Mouse (Mus musculus): ENCODE data around the gene Plk5.

The Plk5 gene

DNA sequence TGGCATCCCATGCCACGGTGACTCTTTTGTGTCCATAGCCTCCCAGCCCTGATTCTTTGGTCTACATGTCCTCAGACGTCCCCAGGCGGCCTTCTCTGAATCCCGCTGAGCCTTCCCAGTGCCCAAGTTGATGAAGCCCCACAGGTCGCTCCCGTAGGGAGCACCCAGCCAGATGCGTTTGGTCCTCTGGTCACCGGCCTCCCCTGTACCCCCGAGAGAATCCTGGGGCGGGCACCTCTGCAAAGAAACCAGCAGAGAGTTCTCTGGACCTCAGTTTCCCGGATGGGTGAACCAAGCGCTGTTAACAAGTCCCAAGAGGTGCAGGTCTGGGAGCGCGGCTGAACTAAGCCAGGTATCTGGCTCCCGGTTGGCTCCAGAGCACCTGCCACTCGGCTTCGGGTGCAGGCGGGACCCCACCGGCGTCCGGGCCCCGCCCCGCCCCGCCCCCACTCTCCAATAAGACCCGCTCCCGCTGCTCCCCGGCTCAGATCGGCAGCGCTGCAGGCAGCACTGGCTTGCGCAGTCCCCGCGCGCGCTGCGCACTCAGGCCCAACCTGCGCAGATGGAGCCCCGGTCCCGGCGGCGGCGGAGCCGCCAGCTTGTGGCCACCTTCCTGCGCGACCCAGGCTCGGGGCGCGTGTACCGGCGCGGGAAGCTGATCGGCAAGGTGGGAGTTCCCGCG, at the start of gene Plk5:
Gene Plk5, plus strand, starts transcription at position 459 of the 682 bp plus-strand sequence.
- DNase-seq (ENCODE audit: low read depth, low spot score), result no peak

DNA sequence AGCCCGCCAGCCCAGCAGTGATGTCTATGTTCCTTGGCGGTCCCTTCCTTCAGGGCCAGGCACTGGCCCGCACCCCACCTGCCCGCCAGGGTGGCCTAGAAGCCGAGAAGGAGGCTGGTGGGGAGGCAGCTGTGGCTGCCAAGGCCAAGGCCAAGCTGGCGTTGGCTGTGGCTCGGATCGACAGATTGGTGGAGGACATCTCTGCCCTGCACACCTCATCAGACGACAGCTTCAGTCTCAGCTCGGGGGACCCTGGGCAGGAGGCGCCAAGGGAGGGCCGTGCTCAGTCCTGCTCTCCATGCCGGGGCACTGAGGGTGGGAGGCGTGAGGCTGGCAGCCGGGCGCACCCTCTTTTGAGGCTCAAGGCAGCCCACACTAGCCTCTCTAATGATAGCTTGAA, 44.7 kb upstream of the Plk5 start:
- DNase-seq (ENCODE audit: low read depth, low spot score), result no peak

DNA sequence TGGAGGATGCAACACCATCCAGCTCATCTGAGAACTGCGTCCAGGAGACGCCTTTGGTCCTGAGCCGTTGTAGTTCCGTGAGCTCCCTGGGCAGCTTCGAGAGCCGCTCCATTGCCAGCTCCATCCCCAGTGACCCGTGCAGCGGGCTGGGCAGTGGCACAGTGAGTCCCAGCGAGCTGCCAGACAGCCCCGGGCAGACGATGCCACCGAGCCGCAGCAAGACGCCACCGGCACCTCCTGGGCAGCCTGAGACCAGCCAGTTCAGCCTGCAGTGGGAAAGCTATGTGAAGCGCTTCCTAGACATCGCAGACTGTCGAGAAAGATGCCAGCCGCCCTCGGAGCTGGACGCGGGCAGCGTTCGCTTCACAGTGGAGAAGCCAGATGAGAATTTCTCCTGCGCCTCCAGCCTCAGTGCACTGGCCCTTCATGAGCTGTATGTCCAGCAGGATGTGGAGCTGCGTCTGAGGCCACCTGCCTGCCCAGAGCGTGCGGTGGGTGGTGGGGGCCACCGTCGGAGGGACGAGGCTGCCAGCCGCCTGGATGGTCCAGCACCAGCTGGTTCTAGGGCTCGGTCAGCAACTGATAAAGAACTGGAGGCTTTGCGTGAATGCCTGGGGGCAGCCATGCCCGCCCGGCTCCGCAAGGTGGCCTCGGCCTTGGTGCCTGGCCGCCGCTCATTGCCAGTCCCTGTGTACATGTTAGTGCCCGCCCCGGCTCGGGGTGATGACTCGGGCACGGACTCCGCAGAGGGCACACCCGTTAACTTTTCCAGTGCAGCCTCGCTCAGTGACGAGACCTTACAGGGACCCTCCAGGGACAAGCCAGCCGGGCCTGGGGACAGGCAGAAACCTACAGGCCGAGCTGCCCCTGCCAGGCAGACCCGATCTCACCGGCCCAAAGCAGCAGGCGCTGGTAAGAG, 43.4 kb upstream of the Plk5 start:
- DNase-seq (ENCODE audit: low read depth, low spot score), result no peak

DNA sequence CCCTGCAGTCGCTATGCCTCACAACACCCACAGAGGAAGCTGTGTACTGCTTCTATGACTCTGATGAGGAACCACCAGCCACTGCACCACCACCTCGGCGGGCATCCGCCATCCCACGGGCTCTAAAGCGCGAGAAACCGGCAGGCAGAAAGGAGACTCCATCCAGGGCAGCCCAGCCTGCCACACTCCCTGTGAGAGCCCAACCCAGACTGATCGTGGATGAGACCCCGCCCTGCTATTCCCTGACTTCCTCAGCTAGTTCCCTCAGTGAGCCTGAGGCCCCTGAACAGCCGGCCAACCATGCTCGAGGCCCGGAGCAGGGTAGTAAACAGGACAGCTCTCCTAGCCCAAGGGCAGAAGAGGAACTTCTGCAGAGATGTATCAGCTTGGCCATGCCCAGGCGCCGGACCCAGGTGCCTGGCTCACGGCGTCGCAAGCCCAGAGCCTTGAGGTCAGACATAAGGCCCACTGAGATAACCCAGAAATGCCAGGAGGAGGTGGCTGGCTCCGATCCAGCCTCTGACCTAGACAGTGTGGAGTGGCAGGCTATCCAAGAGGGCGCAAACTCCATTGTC, 42.5 kb upstream of the Plk5 start:
- no peak for DNase-seq (ENCODE audit: low read depth, low spot score)

GRCm38 (mm10) chr10:80314494-80315001, 41.7 kb upstream of the Plk5 start:
- DNase-seq (ENCODE audit: low read depth, low spot score), result no peak

DNA sequence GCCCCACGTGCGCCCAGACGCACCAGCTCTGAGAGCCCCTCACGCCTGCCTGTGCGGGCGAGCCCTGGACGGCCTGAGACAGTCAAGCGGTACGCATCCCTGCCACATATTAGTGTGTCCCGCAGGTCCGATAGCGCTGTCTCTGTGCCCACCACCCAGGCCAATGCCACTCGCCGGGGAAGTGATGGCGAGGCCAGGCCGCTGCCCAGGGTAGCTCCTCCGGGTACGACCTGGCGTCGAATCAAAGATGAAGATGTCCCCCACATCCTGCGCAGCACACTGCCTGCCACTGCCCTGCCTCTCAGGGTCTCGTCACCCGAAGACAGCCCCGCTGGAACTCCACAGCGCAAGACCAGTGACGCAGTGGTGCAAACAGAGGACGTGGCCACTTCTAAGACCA, 40.9 kb upstream of the Plk5 start:
- DNase-seq (ENCODE audit: low read depth, low spot score), result no peak

- no peak for DNase-seq (ENCODE audit: low read depth, low spot score)
Measured at GRCm38 (mm10) chr10:80316359-80316781, 39.9 kb upstream of the Plk5 start.

- no peak for DNase-seq (ENCODE audit: low read depth, low spot score)
Measured at GRCm38 (mm10) chr10:80317011-80317410, 39.2 kb upstream of the Plk5 start.

GRCm38 (mm10) chr10:80320340-80320760, 35.9 kb upstream of the Plk5 start, which contains the start of gene 2310011J03Rik:
Gene 2310011J03Rik (minus strand): TSS chr10:80320537.
- peak; percentile 88 for DNase-seq (ENCODE audit: low read depth, low spot score)

DNA sequence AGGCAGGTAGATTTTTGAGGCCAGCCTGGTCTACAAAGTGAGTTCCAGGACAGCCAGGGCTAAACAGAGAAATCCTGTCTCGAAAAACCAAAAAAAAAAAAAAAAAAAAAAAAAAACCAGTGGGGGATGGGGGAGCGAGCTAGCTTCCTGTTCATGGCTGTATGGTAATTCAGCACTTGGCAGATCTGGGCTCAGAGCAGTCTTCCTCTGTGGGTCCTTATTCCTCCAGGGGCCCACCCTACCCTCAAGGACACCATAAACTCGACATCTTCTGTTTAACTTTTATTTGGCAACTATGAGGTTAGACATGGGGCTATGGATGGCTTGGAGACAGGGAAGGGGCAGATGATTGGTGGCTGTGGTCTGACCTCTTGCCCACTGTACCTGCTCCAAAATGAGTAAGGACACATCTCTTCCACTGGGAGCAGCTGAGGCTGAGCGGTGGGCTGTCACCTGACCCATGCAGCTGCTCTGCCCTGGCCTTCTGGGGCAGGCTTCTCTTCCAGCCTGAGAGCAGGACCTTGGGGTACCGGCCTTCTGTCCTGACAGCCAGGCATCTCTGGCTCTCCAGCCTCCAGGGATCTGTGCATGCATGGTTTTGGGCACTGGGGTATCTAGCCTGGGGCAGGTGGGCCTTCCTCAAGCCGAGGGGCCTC, 35.1 kb upstream of the Plk5 start:
- no peak for DNase-seq (ENCODE audit: low read depth, low spot score)

- no peak for DNase-seq (ENCODE audit: low read depth, low spot score)
Measured at GRCm38 (mm10) chr10:80321670-80322581, 34.3 kb upstream of the Plk5 start.

DNA sequence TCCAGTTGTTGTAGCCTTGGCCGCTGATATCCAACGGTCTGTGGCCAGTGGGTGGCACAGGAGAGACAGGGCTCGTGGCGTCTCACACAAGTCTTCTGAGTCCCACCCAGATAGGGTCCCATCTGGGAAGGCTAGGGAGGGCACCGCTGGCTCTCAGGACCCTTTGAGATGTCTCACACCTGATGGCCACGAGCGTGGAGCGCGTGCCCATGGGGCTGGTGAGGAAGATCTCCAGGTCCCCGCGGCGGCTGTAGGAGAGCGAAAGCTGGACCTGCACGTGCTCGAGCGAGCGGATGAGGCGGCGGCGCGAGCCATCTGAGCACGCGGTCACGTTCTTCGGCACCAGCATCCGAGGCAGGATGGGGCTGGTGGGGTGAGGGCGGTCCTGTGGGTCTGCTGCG, 33.4 kb upstream of the Plk5 start:
- no peak for DNase-seq (ENCODE audit: low read depth, low spot score)

GRCm38 (mm10) chr10:80323261-80324119, 32.8 kb upstream of the Plk5 start:
- DNase-seq (ENCODE audit: low read depth, low spot score), result peak; percentile 50

- no peak for DNase-seq (ENCODE audit: low read depth, low spot score)
Measured at GRCm38 (mm10) chr10:80324120-80325037, 31.9 kb upstream of the Plk5 start.

GRCm38 (mm10) chr10:80325045-80325444, 31.2 kb upstream of the Plk5 start:
- no peak for DNase-seq (ENCODE audit: low read depth, low spot score)

DNA sequence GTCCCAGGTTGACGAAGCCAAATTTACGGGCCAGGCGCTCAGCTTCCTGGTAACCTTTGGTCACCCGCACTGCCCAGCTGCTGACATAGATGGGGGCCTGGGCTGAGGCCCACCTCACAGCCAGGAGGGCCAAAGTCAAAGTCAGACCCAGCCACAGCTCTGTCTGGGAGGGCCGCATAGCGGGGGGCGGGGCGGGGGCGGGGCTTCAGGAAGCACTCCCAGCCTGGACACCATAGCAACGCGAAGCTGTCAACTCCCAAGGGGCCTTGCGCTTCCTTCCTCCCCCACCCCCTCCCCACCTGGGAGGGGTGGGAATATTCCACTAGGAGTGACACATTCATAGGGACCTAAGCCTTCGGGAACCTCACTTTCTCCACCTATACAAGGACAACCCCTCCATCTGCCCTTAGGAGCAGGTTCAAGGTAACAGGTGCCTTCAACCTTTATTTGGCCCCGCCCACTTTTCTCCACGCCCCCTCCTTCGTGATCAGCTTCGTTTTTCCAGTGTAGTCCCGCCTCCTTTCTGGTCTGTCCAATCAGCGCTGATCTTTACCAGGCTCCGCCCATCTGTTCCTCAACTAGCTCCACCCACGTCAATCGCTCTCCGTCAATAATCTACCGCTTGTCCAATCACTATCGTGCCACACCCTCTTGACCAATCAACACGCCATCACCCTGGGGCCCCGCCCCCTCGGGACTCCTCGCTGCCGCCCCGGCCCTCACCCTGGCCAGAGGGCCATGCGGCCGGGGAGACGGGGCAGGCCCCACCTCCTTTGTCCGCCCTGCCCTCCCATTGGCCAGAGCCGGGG, 26.8 kb upstream of the Plk5 start, which contains the start of the genes Pcsk4 and Reep6:
Gene Pcsk4, minus strand, starts transcription at position 226 of the 809 bp plus-strand sequence.
Gene Reep6, plus strand, starts transcription at position 681 of the 809 bp plus-strand sequence.
- peak; percentile 97 for DNase-seq (ENCODE audit: low read depth, low spot score)

DNA sequence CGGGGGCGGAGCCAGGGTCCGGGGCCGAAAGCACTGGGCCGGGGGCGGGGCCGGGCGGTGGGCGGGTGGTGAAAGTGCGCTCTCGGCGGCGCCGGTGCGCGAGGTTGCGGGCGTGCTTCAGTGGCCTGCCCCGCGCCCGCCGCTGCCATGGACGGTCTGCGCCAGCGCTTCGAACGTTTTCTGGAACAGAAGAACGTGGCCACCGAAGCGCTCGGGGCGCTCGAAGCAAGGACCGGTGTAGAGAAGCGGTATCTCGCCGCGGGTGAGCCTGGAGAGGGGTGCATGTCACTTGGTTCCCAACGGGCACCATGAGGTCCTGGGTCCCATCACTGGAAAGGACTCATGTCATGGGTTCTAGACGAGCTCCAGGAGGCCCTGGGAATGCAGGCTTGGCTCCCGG, 26.2 kb upstream of the Plk5 start:
- no peak for DNase-seq (ENCODE audit: low read depth, low spot score)

Measured in forelimb bud, embryonic 11.5 days (tissue).